Mouse (Mus musculus) stomach, postnatal 0 days (tissue): ENCODE data around the gene Klk13. TPM values are rescaled to one million over a fixed set of nuclear protein-coding genes. Genes with fewer than 3 reads are reported as not detected.
"Not testable (repeated sequence)": the region's sequence is repeated elsewhere in the genome, so short reads cannot be mapped to it uniquely, and the experiment has no call there.

ENCODE experiments used
- ATAC-seq: fragments of 200-750 bp; cut with Nextera tagmentation; 2 replicates; pipeline ENCODE4 v1.8.0; 2017; ENCODE audit not compliant: low FRiP score, low TSS enrichment
- DNase-seq: peaks from one replicate; pipeline ENCODE4 v3.0.0-alpha.2; 2016; ENCODE audit warnings: low spot score
- H3K27ac ChIP-seq: fragments of 300-500 bp; sonication (generic); replicated peaks from 2 replicates; pipeline ENCODE4 v1.5.1; 2014; ENCODE audit warnings: mild to moderate bottlenecking, control low read depth
- H3K27me3 ChIP-seq: fragments of 300-500 bp; sonication (generic); 2 replicates; pipeline ENCODE4 v1.6.1; 2014; ENCODE audit warnings: low read length; ENCODE audit not compliant: control insufficient read depth, insufficient read depth
- H3K36me3 ChIP-seq: fragments of 300-500 bp; sonication (generic); 2 replicates; pipeline ENCODE4 v1.6.1; 2014; ENCODE audit warnings: low read length, mixed read lengths; ENCODE audit not compliant: control insufficient read depth, insufficient read depth
- H3K4me1 ChIP-seq: fragments of 300-500 bp; sonication (generic); replicated peaks from 2 replicates; pipeline ENCODE4 v1.6.1; 2014; ENCODE audit warnings: antibody characterized with exemption; ENCODE audit not compliant: control insufficient read depth, insufficient read depth
- H3K4me2 ChIP-seq: fragments of 300-500 bp; sonication (generic); replicated peaks from 2 replicates; pipeline ENCODE4 v1.6.1; 2014; ENCODE audit warnings: low read depth, mild to moderate bottlenecking, control low read depth, moderate library complexity
- H3K4me3 ChIP-seq: fragments of 300-500 bp; sonication (generic); 2 replicates; pipeline ENCODE4 v1.5.1; 2014; ENCODE audit warnings: low read depth, low read length, control low read depth
- H3K9ac ChIP-seq: fragments of 300-500 bp; sonication (generic); 2 replicates; pipeline ENCODE4 v1.6.1; 2014; ENCODE audit warnings: mild to moderate bottlenecking, low read length, control low read depth, mixed read lengths
- H3K9me3 ChIP-seq: fragments of 300-500 bp; sonication (generic); 2 replicates; pipeline ENCODE4 v1.6.1; 2016; ENCODE audit warnings: low read length; ENCODE audit not compliant: control insufficient read depth
- CTCF ChIP-seq: IDR thresholded peaks from 2 replicates; pipeline ENCODE4 v1.5.1; 2016; ENCODE audit warnings: antibody characterized with exemption, low read depth, mild to moderate bottlenecking, moderate library complexity
- EP300 ChIP-seq: optimal IDR thresholded peaks from 2 replicates; pipeline ENCODE3; 2016; ENCODE audit warnings: antibody characterized with exemption
- WGBS: fragments of 180-500 bp; shearing (Covaris S2); extraction: QIAGEN DNeasy Blood & Tissue Kit; methylation state at CpG from one replicate; pipeline ENCODE4 v1.1.7; 2014; 5-methylcytosine and 5-hydroxymethylcytosine counted together
- polyA plus RNA-seq: library from polyadenylated mRNA; unstranded; fragments of >200 nt; fragmentation: Nextera tagmentation; extraction: Ambion mirVana; gene quantifications from 2 replicates; pipeline ENCODE4 v1.2.1, GENCODE M21; 2015

Klk13 gene
- polyA plus RNA-seq = 84.7 and 93.8 TPM in 2 replicates

DNA sequence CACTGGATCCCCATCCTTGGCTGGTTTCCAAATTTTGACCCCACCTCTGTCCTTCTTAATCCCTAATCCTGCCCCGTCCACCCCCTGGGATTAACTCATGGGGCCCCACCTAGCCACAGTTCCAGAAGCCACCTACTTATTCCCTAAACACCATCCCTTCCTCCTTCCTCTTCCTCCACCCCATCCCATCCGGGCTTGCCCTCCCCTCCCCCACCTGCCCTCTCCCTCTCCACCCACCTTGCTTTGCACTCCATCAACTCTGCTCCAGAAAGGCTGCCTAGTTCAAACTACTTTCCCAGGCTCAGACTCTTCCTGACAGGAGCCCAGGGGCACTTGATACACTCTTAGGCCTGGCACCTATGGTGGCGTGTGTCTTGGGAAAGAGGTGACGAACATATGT, at the start of gene Klk13:
Klk13 (plus strand) TSS at position 301 of the 400 bp plus-strand sequence.
- Histone ChIP-seq H3K4me2 (peak within 1 kb of the TSS; percentile 25; the same call in 1 of the 2 replicates), H3K36me3 (no peaks in the 10 kb centered on the region), H3K9me3 (no peaks in the 10 kb centered on the region), H3K9ac (no peak within 1 kb of the TSS), H3K4me1 (no peaks in the 10 kb centered on the region), H3K27ac (peak within 1 kb of the TSS; percentile 45), H3K27me3 (no peaks in the 10 kb centered on the region), H3K4me3 (peak within 1 kb of the TSS; percentile 10; the same call in 1 of the 2 replicates)
- DNase-seq (no peak), ATAC-seq (no peak)
- WGBS = 53% methylated on average over 4 of the region's 4 CpGs
- TF ChIP-seq EP300 (no peak), CTCF (no peak)

DNA sequence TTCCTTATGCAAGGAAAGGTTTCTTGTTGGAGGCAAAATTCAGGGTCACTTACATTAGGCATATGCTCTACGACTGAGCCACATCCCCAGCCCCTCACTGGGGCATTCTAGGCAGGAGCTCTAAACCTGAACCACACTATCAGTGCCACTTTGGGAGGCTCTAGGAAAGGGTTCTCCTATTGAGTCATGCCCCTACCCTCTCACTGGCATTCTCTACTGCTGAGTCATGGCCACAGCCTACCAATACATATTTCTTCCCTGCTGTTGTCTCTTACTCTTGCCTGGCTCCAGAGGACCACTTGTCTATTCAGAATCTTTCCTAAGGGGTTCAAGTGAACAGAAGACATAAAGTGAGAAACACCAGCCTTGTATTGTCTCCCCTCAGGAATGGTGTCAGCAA, 49.6 kb upstream of the Klk13 start:
- Histone ChIP-seq H3K27ac (no peak overlapping the region), H3K9ac (no peak overlapping the region), H3K4me3 (no peak overlapping the region), H3K9me3 (no peaks in the 10 kb centered on the region), H3K4me2 (no peak overlapping the region), H3K4me1 (no peaks in the 10 kb centered on the region), H3K27me3 (no peaks in the 10 kb centered on the region; the same call in 1 of the 2 replicates), H3K36me3 (no peaks in the 10 kb centered on the region)
- WGBS = 88% methylated on average over 1 of the region's 1 CpGs
- TF ChIP-seq CTCF = no peak
- TF ChIP-seq EP300 = no peak
- DNase-seq (no peak), ATAC-seq (no peak)

DNA sequence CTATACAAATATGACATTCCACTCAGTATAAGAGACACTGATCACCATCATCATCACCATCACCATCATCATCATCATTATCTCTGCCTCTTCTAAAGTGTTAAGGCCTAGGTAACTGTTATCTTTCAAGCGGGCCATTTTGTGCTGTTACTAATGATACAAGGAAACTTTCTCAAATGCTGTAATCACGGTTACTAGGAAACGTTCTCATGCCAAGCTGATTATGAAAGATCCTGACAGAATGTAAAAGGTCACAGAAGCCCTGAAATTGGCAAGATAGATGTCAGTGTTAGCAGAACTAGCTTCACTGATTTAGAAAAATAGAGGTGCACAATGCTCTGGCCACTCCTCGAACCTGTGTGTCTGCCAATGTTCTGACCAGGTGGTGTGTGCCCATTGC, 45.1 kb upstream of the Klk13 start:
- not testable (repeated sequence) for H3K27me3 ChIP-seq, H3K4me2 ChIP-seq, H3K36me3 ChIP-seq, H3K27ac ChIP-seq, ATAC-seq, H3K4me3 ChIP-seq, DNase-seq, H3K9ac ChIP-seq, H3K4me1 ChIP-seq, H3K9me3 ChIP-seq
- WGBS = 81% methylated on average over 4 of the region's 4 CpGs

DNA sequence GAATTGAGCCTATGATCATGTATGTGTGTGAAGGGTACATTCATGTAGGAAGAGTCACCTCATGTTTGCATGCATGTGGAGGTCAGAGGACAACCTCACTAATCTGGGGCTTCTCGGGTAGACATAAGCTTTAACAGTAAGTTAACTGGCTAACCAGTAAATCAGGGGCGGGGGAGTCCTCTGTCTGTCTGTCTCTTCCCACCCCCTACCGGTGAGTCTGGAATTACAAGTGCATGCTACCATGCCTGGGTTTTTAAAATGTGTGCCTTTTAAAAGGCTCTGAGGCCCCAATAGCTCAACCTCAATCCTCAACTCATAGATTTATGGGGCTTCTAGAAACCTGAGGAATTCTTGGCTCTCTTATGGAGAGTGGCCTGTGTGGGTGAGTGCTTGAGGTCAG, 43.8 kb upstream of the Klk13 start:
- Histone ChIP-seq H3K27ac (no peak overlapping the region), H3K27me3 (no peaks in the 10 kb centered on the region; the same call in 1 of the 2 replicates), H3K9ac (no peak overlapping the region), H3K9me3 (no peaks in the 10 kb centered on the region), H3K4me3 (no peak overlapping the region), H3K4me1 (0 out of 2 replicates have a peak, but pooled peaks cover 6% of the 10 kb centered on the region), H3K4me2 (no peak overlapping the region), H3K36me3 (no peaks in the 10 kb centered on the region)
- no peak for DNase-seq
- ATAC-seq = no peak
- TF ChIP-seq EP300 (no peak), CTCF (peak; percentile 56)
- WGBS = 17% methylated on average over 3 of the region's 3 CpGs

DNA sequence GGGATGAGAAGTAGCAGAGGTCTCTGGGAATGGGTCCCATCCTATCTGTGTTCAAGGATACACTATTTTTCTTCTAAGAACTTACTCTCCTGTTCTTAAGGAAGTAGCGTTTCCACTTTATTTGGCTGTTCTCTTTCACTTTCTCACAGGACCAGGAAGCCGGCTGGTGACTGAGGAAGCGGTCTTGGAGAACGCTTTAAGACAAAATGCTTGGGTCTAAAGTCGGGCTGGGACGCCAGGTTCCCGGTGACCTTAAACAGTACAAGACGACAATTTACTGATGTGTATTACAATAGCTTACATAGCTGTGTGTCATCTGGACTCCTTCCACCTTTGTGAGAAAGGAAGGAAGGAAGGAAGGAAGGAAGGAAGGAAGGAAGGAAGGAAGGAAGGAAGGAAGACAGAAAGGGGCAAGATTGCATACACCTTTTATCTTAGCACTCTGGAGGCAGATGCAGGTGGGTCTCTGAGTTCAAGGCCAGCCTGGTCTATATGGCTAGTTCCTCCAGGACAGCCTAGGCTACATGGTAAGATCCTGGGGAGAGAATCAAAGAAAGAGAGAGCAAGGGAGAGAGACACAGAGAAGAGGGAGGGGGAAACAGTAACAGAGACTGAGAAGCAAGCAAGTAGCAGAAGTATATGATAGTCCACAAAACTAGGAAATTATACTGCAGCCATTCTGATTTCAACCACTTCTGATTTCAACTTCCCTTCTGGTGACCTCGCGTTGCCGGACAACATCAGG, 41.1 kb upstream of the Klk13 start:
- Histone ChIP-seq H3K9me3 (no peaks in the 10 kb centered on the region), H3K9ac (peak overlapping the region; percentile 35; the same call in 1 of the 2 replicates), H3K4me3 (peak overlapping the region; percentile 64), H3K27me3 (no peaks in the 10 kb centered on the region), H3K4me1 (0 out of 2 replicates have a peak, but pooled peaks cover 6% of the 10 kb centered on the region), H3K36me3 (peaks cover 10% of the 10 kb centered on the region), H3K4me2 (peak overlapping the region; percentile 76), H3K27ac (peak overlapping the region; percentile 56; the same call in 1 of the 2 replicates)
- WGBS = 59% methylated on average over 11 of the region's 11 CpGs
- DNase-seq (no peak), ATAC-seq (no peak; the same call in 1 of the 2 replicates)
- no peak for TF ChIP-seq EP300
- no peak for TF ChIP-seq CTCF

DNA sequence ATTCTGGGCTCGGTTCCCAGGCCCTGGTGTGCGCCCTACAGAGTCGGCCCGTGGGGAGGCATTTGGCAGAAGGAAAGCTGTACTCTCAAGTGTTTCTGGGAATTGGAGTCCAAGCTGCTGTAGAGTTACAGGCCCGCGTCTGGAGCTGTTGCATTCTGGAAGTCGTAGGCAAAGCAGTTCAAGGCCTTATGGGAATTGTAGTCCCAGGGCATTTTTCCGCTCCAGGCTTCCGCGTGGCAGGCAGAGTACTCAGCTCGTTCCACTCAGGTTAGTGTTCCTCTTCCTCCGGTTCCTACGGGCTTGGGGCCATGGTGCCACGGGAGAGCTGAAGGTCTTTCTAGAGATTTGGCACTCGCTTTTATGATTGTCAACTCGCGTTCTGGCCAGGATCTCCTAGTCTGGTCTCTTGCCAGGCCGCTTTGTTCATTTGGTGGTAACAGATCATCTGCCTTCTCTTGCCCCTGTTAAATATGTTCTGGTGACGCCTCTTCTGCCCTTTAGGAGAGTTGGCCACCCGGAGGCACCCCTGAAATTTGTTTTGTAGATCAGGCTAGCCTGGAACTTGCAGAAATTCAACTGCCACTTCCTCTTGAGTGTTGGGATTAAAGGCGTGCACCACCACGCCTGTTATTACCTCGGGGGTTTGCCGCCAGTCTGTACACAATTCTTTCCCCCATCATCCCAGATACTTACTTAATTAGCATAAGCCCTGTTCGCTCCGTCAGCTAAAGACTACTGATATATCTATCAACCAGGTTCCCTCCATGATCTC, 40.4 kb upstream of the Klk13 start, which contains the start of gene Ctu1:
Ctu1 (plus strand) TSS at position 208 of the 772 bp plus-strand sequence.
- Histone ChIP-seq H3K4me3 (peak within 1 kb of the TSS; percentile 64), H3K27ac (peak within 1 kb of the TSS; percentile 82)

More for the DNA sequence above, 40.4 kb upstream of the Klk13 start, which contains the start of gene Ctu1:
- peaks cover 16% of the 10 kb centered on the region for H3K36me3 ChIP-seq
- TF ChIP-seq CTCF (no peak), EP300 (peak; percentile 17)
- no peaks in the 10 kb centered on the region for H3K9me3 ChIP-seq
- peak; percentile 87 for DNase-seq
- peak within 1 kb of the TSS; percentile 73 for H3K9ac ChIP-seq
- WGBS = under 1% methylated on average over 26 of the region's 26 CpGs
- no peaks in the 10 kb centered on the region for H3K27me3 ChIP-seq
- H3K4me1 ChIP-seq = 0 out of 2 replicates have a peak, but pooled peaks cover 6% of the 10 kb centered on the region
- peak; percentile 98 for ATAC-seq
- H3K4me2 ChIP-seq = peak within 1 kb of the TSS; percentile 76
